Mouse (Mus musculus): ENCODE measurements around the gene Rbm10. TPM values are rescaled to one million over a fixed set of nuclear protein-coding genes. Genes with fewer than 3 reads are reported as not detected.

Rbm10 gene
- 27.2 and 27.3 TPM in 2 replicates for polyA plus RNA-seq (2015; fragmentation: Nextera tagmentation; extraction: Ambion mirVana)

GRCm38 (mm10) chrX:20617176-20617902 lies at the start of gene Rbm10, which contains the start of gene Ndufb11:
TSS of gene Rbm10 (plus strand) at chrX:20617503.
TSS of gene Ndufb11 (minus strand) at chrX:20617619.
- DNase-seq (ENCODE audit: low spot score) = peak; percentile 89
- Histone ChIP-seq H3K36me3 (ENCODE audit: insufficient read depth, low read length) (no peaks in the 10 kb centered on the region), H3K27ac (ENCODE audit: low read length) (peak within 1 kb of the TSS; percentile 82), H3K9me3 (ENCODE audit: low read length) (no peaks in the 10 kb centered on the region), H3K4me1 (ENCODE audit: insufficient read depth, low read depth, low read length) (no peaks in the 10 kb centered on the region; the same call in 1 of the 2 replicates), H3K27me3 (replicated peaks; ENCODE audit: insufficient read depth, low read length) (no peaks in the 10 kb centered on the region), H3K9ac (replicated peaks; ENCODE audit: low read depth) (peak within 1 kb of the TSS; percentile 54), H3K4me3 (ENCODE audit: low read depth, low read length) (peak within 1 kb of the TSS; percentile 67), H3K4me2 (replicated peaks; ENCODE audit: low read depth, low read length) (peak within 1 kb of the TSS; percentile 54)
- TF ChIP-seq EP300 (IDR thresholded peaks at IDR 0.05) = no peak; the same call in 1 of the 2 replicates
- no peak for TF ChIP-seq CTCF (IDR thresholded peaks at IDR 0.05)
- ATAC-seq = peak; percentile 98
- 12% methylated on average over 42 of the region's 49 CpGs for WGBS

DNA sequence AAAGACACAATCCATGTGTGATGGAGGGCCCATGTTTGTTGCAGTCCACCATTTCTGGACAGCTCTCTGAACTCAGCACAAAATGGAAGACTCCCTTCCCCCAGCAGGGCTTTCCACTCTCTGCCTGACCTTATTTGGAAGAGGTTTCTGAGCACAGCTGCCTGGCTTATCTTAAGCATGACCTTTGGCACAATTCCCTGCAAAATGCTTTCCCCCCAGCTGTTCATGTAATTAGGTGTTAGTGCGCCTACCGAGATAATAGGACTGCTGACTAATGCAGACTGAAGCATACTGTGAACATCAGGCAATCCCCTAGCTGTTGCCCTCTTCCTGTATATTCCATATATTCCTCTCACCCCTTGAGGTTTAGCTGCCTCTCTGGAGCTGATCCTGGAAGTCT lies 46.3 kb upstream of the Rbm10 start:
- Histone ChIP-seq H3K9me3 (ENCODE audit: low read length) (no peaks in the 10 kb centered on the region), H3K36me3 (ENCODE audit: insufficient read depth, low read length) (no peaks in the 10 kb centered on the region), H3K4me2 (replicated peaks; ENCODE audit: low read depth, low read length) (no peak overlapping the region), H3K27ac (ENCODE audit: low read length) (no peak overlapping the region), H3K27me3 (replicated peaks; ENCODE audit: insufficient read depth, low read length) (no peaks in the 10 kb centered on the region), H3K9ac (replicated peaks; ENCODE audit: low read depth) (no peak overlapping the region), H3K4me1 (ENCODE audit: insufficient read depth, low read depth, low read length) (no peaks in the 10 kb centered on the region), H3K4me3 (ENCODE audit: low read depth, low read length) (no peak overlapping the region)
- peak; percentile 73 for ATAC-seq
- DNase-seq (ENCODE audit: low spot score) = peak; percentile 53
- WGBS = 46% methylated on average over 2 of the region's 2 CpGs
- no peak for TF ChIP-seq EP300 (IDR thresholded peaks at IDR 0.05)
- TF ChIP-seq CTCF (IDR thresholded peaks at IDR 0.05) = no peak

DNA sequence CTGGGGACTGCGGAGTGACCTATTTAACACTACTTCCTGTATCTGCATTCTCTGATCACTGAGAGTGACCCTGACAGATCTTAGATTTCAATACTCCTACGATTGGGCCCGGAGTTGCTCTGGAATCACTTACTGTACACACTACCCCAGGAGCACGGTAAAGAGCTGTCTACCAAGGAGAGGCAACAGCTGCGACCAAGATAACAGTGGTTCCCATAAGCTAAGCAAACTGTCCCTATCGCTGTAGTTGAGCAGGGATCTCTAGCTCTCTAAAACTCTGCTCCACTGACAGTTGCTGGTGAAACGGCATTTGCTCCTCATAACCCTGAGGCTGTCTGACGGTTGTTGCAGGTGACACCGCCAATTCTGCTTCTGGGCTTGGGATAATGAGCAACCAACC lies 44.6 kb upstream of the Rbm10 start:
- H3K27ac ChIP-seq (ENCODE audit: low read length) = no peak overlapping the region
- H3K9ac ChIP-seq (replicated peaks; ENCODE audit: low read depth) = no peak overlapping the region
- no peak overlapping the region for H3K4me3 ChIP-seq (ENCODE audit: low read depth, low read length)
- no peaks in the 10 kb centered on the region for H3K4me1 ChIP-seq (ENCODE audit: insufficient read depth, low read depth, low read length)
- H3K9me3 ChIP-seq (ENCODE audit: low read length) = no peaks in the 10 kb centered on the region
- ATAC-seq (no peak), DNase-seq (ENCODE audit: low spot score) (no peak)
- 63% methylated on average over 9 of the region's 9 CpGs for WGBS
- H3K27me3 ChIP-seq (replicated peaks; ENCODE audit: insufficient read depth, low read length) = no peaks in the 10 kb centered on the region
- H3K36me3 ChIP-seq (ENCODE audit: insufficient read depth, low read length) = no peaks in the 10 kb centered on the region
- TF ChIP-seq CTCF (IDR thresholded peaks at IDR 0.05) = no peak
- no peak for TF ChIP-seq EP300 (IDR thresholded peaks at IDR 0.05)
- H3K4me2 ChIP-seq (replicated peaks; ENCODE audit: low read depth, low read length) = no peak overlapping the region

DNA sequence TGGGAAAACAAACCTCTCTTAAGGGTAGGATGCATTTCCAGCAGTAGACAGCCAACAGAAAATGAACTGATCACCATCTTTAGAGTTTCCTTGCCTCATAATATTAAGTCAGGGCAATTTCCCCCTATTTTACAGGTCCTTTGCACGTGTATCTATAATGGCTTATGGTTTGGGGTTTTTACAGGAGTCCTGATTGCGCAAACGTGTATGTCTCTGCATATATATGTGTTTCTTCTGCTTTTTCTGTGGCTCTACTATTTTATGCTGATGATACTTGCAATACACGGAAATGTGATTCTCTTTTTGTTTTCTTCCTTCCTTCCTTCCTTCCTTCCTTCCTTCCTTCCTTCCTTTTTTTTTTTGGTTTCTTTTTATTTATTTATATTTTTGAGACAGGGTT lies 43.4 kb upstream of the Rbm10 start:
- DNase-seq (ENCODE audit: low spot score) = no peak
- no peak overlapping the region for H3K9ac ChIP-seq (replicated peaks; ENCODE audit: low read depth)
- ATAC-seq = no peak
- H3K4me2 ChIP-seq (replicated peaks; ENCODE audit: low read depth, low read length) = no peak overlapping the region
- no peaks in the 10 kb centered on the region for H3K4me1 ChIP-seq (ENCODE audit: insufficient read depth, low read depth, low read length)
- H3K27me3 ChIP-seq (replicated peaks; ENCODE audit: insufficient read depth, low read length) = no peaks in the 10 kb centered on the region
- 76% methylated on average over 4 of the region's 4 CpGs for WGBS
- H3K4me3 ChIP-seq (ENCODE audit: low read depth, low read length) = no peak overlapping the region
- no peak for TF ChIP-seq CTCF (IDR thresholded peaks at IDR 0.05)
- TF ChIP-seq EP300 (IDR thresholded peaks at IDR 0.05) = no peak
- H3K27ac ChIP-seq (ENCODE audit: low read length) = no peak overlapping the region
- H3K9me3 ChIP-seq (ENCODE audit: low read length) = no peaks in the 10 kb centered on the region
- H3K36me3 ChIP-seq (ENCODE audit: insufficient read depth, low read length) = no peaks in the 10 kb centered on the region

GRCm38 (mm10) chrX:20587968-20588367 lies 29.3 kb upstream of the Rbm10 start:
- TF ChIP-seq CTCF (IDR thresholded peaks at IDR 0.05) = peak; percentile 43
- TF ChIP-seq EP300 (IDR thresholded peaks at IDR 0.05) = no peak
- no peak for ATAC-seq
- 13% methylated on average over 4 of the region's 4 CpGs for WGBS

GRCm38 (mm10) chrX:20608500-20608899 lies 8.8 kb upstream of the Rbm10 start:
- H3K4me1 ChIP-seq (ENCODE audit: insufficient read depth, low read depth, low read length) = no peaks in the 10 kb centered on the region
- TF ChIP-seq EP300 (IDR thresholded peaks at IDR 0.05) = no peak
- TF ChIP-seq CTCF (IDR thresholded peaks at IDR 0.05) = no peak
- H3K4me2 ChIP-seq (replicated peaks; ENCODE audit: low read depth, low read length) = no peak overlapping the region
- H3K9me3 ChIP-seq (ENCODE audit: low read length) = no peaks in the 10 kb centered on the region
- 79% methylated on average over 4 of the region's 4 CpGs for WGBS
- no peak overlapping the region for H3K9ac ChIP-seq (replicated peaks; ENCODE audit: low read depth)
- no peaks in the 10 kb centered on the region for H3K36me3 ChIP-seq (ENCODE audit: insufficient read depth, low read length)
- no peak for ATAC-seq
- no peaks in the 10 kb centered on the region for H3K27me3 ChIP-seq (replicated peaks; ENCODE audit: insufficient read depth, low read length)
- no peak for DNase-seq (ENCODE audit: low spot score)
- H3K4me3 ChIP-seq (ENCODE audit: low read depth, low read length) = no peak overlapping the region
- H3K27ac ChIP-seq (ENCODE audit: low read length) = no peak overlapping the region

More at GRCm38 (mm10) chrX:20587968-20588367, 29.3 kb upstream of the Rbm10 start:
- H3K9me3 ChIP-seq (ENCODE audit: low read length) = no peaks in the 10 kb centered on the region
- no peaks in the 10 kb centered on the region for H3K27me3 ChIP-seq (replicated peaks; ENCODE audit: insufficient read depth, low read length)
- H3K27ac ChIP-seq (ENCODE audit: low read length) = no peak overlapping the region
- no peaks in the 10 kb centered on the region for H3K36me3 ChIP-seq (ENCODE audit: insufficient read depth, low read length)
- H3K4me2 ChIP-seq (replicated peaks; ENCODE audit: low read depth, low read length) = no peak overlapping the region
- H3K4me3 ChIP-seq (ENCODE audit: low read depth, low read length) = no peak overlapping the region
- H3K4me1 ChIP-seq (ENCODE audit: insufficient read depth, low read depth, low read length) = no peaks in the 10 kb centered on the region
- peak; percentile 31 for DNase-seq (ENCODE audit: low spot score)
- H3K9ac ChIP-seq (replicated peaks; ENCODE audit: low read depth) = no peak overlapping the region

Measured in lung, postnatal 0 days (tissue).